Mouse (Mus musculus) left cerebral cortex, adult 2 months (tissue): ENCODE measurements around the gene Lst1. TPM values are rescaled to one million over a fixed set of nuclear protein-coding genes. Genes with fewer than 3 reads are reported as not detected.
A peak's percentile ranks its signal among the peaks of the same experiment; 100 is the strongest.

Experiments
- DNase-seq, 2 experiments: peaks; one replicate each; pipeline ENCODE4 v3.0.0; 2021 to 2022; ENCODE audit warnings: low spot score in 2 of 2, mixed read lengths in 1 of 2; ENCODE audit errors: extremely low spot score in 1 of 2
- H3K27ac ChIP-seq: fragments of 200-600 bp; 2 replicates; pipeline ENCODE4 v1.8.1; 2022
- H3K4me3 ChIP-seq: fragments of 200-600 bp; 2 replicates; pipeline ENCODE4 v1.8.1; 2022
- CTCF ChIP-seq: fragments of 200-600 bp; IDR thresholded peaks from 2 replicates; pipeline ENCODE4 v1.8.1; 2022; ENCODE audit warnings: antibody characterized with exemption, mild to moderate bottlenecking, moderate library complexity
- intact Hi-C: fragments of 180-260 bp; cut with DNase I; formaldehyde crosslinking; loops from one replicate; pipeline ENCODE4 v1.15.1; 2025
- total RNA-seq, 2 experiments: library from RNA; stranded (reverse); gene quantifications; 2 replicates each; pipeline ENCODE4 v1.2.3; 2021

The Lst1 gene
- total RNA-seq, 2 experiments from 2014 or later = 6.4 to 7.4 TPM

DNA sequence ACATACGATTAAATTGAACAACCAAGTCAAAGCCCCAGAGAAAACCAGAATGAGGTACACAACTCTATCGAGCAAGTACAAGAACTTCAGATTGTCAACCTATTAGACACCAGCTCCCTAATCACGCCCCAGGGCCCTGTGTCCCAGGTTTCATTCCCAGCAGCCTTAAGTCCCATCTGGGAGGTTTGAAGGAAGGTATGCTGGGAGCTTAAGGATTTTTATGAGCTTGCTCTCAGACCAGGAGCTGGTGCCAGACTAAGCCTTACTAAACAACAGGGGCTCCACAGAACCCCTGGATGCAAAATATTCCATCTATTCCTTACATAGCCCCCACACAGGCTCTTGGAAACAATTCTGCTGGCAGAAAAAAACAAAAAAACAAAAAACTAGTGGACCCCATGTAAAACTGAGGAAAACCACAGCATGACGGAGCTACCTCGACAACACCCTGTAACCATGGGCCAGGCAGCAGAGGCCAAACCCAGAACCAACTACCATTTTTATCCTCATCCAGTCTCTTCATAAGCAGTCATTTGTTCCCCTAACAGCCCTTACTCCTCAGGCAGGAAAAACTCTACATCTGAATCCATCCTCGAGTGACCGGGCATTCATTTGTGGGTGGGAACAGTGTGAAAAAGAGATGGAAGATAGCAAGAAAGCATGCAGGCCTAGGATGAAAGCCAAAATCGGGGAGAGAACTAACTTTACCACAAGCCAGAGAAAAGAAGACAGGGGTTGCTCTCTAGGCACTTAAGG is 24.7 kb downstream of the Lst1 start:
- intact Hi-C loops = loop anchor here (1.0 kb wide), 1 partner anchor 28 kb away; the partner anchor contains the start of gene Bag6
- H3K4me3 ChIP-seq = peak overlapping the region; percentile 87
- peak overlapping the region; percentile 96 for H3K27ac ChIP-seq
- no peak for DNase-seq
- no peak for TF ChIP-seq CTCF

DNA sequence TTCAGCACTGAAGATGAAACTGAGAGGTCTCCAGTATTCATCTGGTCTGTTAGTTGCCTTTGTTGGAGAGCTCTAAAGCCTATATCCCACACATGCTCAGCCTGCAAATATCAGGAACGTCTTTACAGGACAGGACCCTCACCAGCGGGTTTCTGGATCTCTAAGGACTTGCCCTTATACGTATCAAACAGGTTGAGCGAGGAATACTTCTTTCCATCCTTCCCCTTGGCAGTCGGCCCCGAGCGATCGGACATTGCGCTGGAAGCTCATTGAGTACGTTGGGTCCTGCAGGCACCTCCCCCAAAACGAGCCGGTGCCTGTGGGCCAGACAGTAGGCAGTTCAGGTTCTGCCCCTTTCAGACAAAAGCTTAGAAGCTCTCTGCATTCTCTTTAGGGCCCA is 25.5 kb downstream of the Lst1 start:
- intact Hi-C loops = no loop called here
- Histone ChIP-seq H3K4me3 (peak overlapping the region; percentile 87), H3K27ac (no peak overlapping the region)
- no peak for TF ChIP-seq CTCF
- no peak for DNase-seq

DNA sequence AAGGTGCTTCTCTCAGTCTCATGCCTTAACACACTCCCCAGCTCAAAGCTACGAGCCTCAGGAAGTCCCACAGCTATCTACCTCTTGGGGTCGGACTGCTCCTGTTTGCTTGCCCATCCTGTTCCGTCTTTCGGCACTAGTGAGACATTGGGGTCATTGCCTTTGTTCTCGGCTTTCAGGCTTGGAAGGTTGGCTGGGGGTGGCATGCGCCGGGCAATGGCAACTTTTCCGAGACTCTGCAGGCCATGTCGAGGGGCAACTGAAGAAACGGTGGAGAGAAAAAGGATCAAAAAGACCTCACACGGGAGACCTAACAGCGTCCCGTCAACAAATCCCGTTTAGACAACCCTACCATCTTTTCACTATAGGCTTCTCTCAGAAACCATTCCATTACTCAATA is 26.1 kb downstream of the Lst1 start:
- peak overlapping the region; percentile 87; the same call in 1 of the 2 replicates for H3K4me3 ChIP-seq
- no peak for DNase-seq
- intact Hi-C loops = no loop called here
- no peak for TF ChIP-seq CTCF
- H3K27ac ChIP-seq = no peak overlapping the region

DNA sequence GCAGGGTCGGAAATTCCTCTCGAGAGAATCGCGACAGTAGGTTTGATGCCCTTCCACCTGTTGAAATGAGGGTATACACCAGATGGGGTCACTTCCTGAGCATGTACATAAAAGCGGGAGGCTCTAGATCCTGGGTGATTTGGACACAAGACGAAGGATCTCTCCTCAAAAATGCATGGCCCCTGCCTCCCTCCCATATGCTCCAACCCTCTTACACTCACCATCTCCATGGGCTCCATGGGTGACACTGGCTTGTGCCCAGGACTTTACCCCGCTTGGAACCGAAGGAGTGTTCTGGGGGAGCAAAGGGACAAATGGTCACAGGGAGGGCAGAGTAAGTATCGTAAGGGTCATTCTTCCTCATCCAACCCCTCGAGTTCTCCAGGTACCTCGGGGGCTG is 26.8 kb downstream of the Lst1 start:
- no peak for TF ChIP-seq CTCF
- no peak for DNase-seq
- intact Hi-C loops = no loop called here
- Histone ChIP-seq H3K4me3 (no peak overlapping the region), H3K27ac (no peak overlapping the region)

DNA sequence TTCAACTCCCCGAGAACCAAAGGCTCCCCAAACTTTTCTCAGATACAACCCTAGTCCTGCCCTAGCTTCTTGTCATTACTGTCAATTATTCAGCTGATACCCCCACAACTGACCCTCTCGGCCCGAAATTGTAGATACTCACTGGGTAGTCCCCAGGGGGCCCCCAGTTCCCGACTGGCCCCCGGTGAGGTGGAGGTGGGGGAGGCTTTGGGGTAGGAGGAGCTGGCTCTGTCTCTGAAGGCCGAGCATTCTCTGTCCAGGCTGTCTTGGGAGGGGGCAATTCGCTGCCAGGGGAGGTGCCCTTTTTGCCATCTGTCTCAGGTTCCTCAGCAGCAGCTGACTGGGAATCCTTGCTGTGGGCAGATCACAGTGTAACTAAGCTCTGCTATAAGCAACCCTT is 28.6 kb downstream of the Lst1 start:
- Histone ChIP-seq H3K4me3 (no peak overlapping the region), H3K27ac (no peak overlapping the region)
- intact Hi-C loops = no loop called here
- TF ChIP-seq CTCF = no peak
- DNase-seq = no peak

DNA sequence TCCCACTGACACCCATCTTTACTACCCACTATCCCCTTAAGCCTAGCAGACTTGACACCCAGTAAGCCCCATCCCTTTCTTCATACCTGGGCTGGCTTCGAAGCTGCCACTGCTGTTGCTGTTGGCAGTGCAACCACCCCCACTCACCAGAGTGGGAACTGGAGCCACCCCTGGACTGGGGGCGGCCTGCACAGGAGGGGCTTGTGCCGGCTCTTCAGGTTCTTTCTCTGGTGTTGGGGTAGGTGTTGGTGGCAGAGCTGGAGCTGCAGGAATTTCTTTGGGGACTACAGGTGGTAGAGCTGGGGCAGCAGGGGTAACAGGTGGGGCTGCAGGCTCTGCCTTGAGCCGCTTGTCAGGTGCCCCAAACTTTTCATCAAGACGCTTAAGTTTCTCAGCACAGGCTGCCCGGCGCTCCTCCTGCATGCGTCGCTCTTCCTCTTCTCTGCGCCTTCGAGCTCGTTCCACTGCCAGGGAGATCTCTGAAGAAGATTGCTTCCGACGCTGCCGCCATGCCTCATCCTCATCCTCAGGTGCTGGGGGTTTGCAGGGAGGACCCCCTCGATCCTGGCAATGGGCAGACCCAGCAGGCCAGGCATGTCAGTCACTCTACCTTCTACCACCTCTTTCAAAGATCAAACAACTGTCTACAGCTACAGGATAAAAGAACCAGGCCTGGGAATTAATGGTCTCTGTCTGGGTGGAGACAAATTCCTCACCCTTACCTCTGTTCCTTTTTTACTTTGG is 29.2 kb downstream of the Lst1 start:
- no peak for DNase-seq
- intact Hi-C loops = no loop called here
- Histone ChIP-seq H3K27ac (no peak overlapping the region), H3K4me3 (no peak overlapping the region)
- no peak for TF ChIP-seq CTCF

DNA sequence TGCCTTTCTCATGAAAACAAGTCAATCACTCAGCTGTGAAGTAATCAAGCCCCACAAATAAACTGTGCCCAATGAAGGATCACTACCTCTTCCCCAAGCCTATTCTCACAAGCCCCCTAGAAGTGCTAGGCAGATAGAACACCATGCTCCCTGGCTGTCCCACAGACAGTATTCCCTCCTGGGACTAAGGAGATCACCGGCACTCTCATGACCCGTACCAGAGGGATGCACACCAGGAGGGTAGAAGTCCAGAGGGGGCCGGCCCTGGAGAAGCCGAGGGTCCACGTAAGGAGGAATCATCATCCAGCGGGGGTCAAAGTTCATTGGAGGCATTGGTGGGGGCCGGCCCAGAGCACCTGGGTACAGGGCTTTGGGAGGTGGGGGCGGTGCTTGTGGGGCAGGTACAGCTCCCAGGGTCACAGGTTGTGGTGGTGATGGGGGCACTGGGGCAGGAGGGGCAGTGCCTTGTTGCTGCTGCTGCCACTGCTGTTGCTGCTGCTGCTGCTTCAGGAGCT is 30.5 kb downstream of the Lst1 start:
- DNase-seq = no peak
- no peak overlapping the region for H3K27ac ChIP-seq
- H3K4me3 ChIP-seq = no peak overlapping the region
- no peak for TF ChIP-seq CTCF
- intact Hi-C loops = no loop called here

DNA sequence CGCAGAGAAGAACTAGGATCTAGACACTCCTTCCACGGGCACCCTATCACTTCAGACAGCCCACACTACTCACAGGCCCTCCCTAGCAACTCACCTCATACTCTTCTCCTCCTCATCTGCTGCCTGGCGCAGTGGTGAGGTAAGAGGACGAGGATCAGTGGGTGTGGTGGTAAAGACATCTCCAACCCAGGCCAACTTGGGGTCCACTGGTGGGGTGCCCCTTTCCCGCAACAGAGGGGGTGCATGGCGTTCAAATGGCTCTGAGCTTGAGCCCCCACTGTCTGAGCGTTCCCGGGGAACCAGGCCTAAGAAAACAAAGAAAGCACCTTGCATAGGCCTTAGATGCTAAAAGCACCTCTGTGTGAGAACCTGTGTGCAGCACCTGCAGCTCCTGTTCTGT is 31.0 kb downstream of the Lst1 start:
- no peak for DNase-seq
- no peak overlapping the region for H3K4me3 ChIP-seq
- TF ChIP-seq CTCF = no peak
- intact Hi-C loops = no loop called here
- H3K27ac ChIP-seq = no peak overlapping the region

DNA sequence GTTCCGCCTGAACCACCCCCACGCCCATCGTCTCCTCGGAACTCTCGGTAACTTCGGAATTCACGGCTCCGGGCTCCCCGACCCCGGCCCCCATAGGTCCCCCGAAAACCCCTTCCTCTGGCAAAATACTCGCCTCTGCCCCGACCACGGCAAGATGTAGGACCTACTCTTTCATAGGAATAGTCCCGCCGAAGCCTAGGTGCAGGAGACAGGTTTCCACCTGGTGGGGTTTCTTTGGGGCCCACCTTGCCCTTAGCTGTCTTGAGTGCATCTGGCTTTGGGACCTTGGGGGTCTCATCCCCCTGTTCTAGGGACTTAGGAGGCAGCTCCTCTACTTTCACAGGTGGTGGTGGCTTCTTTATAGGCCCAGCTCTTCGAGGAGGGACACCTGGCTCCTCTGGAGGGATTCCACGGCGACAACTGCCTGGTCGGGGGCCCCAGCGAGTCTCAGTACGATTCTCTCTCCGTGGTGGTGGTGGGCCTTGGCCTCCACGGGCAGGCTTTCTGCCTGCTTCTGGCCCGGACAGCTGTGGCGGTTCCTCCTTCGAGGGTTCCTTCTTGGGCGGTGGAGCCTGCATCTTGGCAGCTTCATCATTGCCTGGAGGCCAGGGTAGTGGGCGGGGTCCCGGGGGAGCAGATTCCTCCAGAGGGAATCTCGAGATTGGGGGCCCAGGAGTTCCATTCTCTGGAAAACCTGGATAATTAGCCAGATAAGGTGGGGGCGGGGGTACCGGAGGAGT is 31.6 kb downstream of the Lst1 start:
- H3K27ac ChIP-seq = no peak overlapping the region
- no peak for TF ChIP-seq CTCF
- H3K4me3 ChIP-seq = no peak overlapping the region
- DNase-seq = no peak
- intact Hi-C loops = no loop called here

DNA sequence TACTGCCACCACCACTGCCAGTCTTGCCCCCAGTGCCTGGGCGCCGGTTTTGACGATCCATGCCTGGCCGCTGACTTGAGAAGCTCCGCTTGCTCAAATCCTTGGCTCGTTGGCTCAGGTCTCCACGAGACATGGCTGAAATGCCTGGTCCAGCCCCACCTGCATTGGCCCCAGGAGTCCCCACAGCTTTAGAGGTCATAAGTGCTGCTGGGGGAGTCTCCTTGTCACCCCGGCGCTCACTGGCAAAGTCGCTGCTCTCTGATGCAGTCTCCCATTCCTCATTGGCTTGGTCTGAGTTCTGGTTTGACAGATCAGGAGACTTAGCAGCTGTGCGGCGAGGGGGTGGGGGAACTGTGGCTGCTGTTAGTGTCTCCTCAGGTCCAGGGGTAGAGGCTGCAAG is 32.8 kb downstream of the Lst1 start:
- intact Hi-C loops = no loop called here
- no peak for DNase-seq
- Histone ChIP-seq H3K4me3 (no peak overlapping the region), H3K27ac (no peak overlapping the region)
- no peak for TF ChIP-seq CTCF

DNA sequence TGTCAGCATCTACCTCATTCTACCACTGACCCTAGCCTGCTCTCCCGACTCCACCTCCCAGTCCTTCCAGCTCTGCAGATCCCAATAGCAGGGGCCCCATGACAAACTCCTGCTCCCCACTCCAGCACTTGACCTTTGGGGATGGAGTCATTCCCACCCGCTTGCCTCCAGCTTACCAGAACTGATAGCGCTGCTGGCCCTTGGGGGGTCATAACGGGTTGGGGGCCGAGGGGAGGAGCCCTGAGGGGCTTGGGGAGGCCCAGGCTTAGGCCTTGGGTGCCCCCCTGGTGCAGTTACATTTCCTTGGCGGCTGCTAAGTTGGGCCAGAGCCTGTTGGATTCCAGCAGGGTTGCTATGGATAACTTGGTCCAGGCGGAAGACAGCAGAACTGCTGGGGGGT is 33.6 kb downstream of the Lst1 start:
- intact Hi-C loops = no loop called here
- DNase-seq = no peak
- no peak overlapping the region for H3K4me3 ChIP-seq
- no peak for TF ChIP-seq CTCF
- H3K27ac ChIP-seq = no peak overlapping the region

DNA sequence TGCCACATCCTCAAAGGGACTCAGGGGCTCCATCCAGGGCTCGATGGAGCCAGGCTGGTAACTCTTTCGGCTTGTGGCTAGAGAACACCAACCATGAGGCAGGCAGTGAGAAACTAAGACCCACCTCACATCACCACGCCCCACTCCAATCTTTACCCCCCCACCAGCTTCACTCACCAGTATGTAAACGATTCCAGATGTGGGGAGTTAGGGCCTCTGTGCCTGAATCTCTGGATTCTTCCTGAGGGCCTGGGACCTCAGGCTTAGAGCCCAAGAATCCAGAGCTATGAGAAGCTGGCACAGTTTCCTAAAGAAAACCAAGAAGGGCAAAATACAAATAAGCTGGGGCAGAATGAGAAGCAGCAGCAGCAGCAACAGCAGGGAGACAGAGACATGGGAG is 34.3 kb downstream of the Lst1 start:
- H3K27ac ChIP-seq = no peak overlapping the region
- H3K4me3 ChIP-seq = no peak overlapping the region
- no peak for TF ChIP-seq CTCF
- no peak for DNase-seq
- intact Hi-C loops = no loop called here
